Mouse (Mus musculus) G1E (cell line): ENCODE measurements around the gene Kcnab1. TPM values are rescaled to one million over a fixed set of nuclear protein-coding genes. Genes with fewer than 3 reads are reported as not detected.

ENCODE experiments used
- ATAC-seq: 2 replicates; pipeline ENCODE4 v1.8.0; 2016; ENCODE audit warnings: mild to moderate bottlenecking; ENCODE audit not compliant: insufficient number of reproducible peaks, poor library complexity, low FRiP score, severe bottlenecking; ENCODE audit errors: extremely low read depth
- DNase-seq: peaks from one replicate; pipeline ENCODE4 v3.0.0; 2012; ENCODE audit warnings: low spot score
- H3K27me3 ChIP-seq: 2 replicates; pipeline ENCODE4 v1.6.1; 2012; ENCODE audit warnings: mild to moderate bottlenecking, low read length, inconsistent platforms; ENCODE audit not compliant: insufficient read depth
- H3K36me3 ChIP-seq: replicated peaks from 2 replicates; pipeline ENCODE3; 2012; ENCODE audit warnings: mild to moderate bottlenecking, inconsistent platforms
- H3K4me1 ChIP-seq: 2 replicates; pipeline ENCODE4 v1.6.1; 2012; ENCODE audit warnings: low read depth, low read length, inconsistent platforms, mixed read lengths; ENCODE audit not compliant: insufficient read depth
- H3K4me3 ChIP-seq: 2 replicates; pipeline ENCODE4 v1.5.1; 2012; ENCODE audit warnings: low read depth, mild to moderate bottlenecking, inconsistent platforms, low read length, moderate library complexity, mixed read lengths
- H3K9me3 ChIP-seq: replicated peaks from 2 replicates; pipeline ENCODE4 v1.6.1; 2012; ENCODE audit warnings: inconsistent platforms
- CTCF ChIP-seq: IDR thresholded peaks from 2 replicates; pipeline ENCODE4 v1.5.1; 2012; ENCODE audit warnings: low read depth, low read length, inconsistent platforms, mixed read lengths
- GATA1 ChIP-seq: IDR thresholded peaks from 2 replicates; pipeline ENCODE4 v1.6.1; 2012; ENCODE audit warnings: borderline replicate concordance, low read length, inconsistent platforms, mixed read lengths
- GATA2 ChIP-seq: IDR thresholded peaks from 2 replicates; pipeline ENCODE4 v1.6.1; 2012; ENCODE audit warnings: low read depth, low read length, inconsistent platforms, borderline replicate concordance
- POLR2AphosphoS5 ChIP-seq: IDR thresholded peaks from 2 replicates; pipeline ENCODE4 v1.6.1; 2012; ENCODE audit warnings: low read depth, low read length, inconsistent platforms; ENCODE audit not compliant: insufficient replicate concordance
- TAL1 ChIP-seq: conservative IDR thresholded peaks from 2 replicates; pipeline ENCODE4 v1.6.1; 2012; ENCODE audit warnings: low read depth, low read length, inconsistent platforms, mixed read lengths
- polyA plus RNA-seq: library from polyadenylated mRNA; stranded (reverse); fragments of >175 nt; gene quantifications from 2 replicates; pipeline ENCODE4 v1.2.3, GENCODE M21; 2012
- total RNA-seq, 2 experiments: library from RNA; stranded (forward) in 1 of 2; stranded (reverse) in 1 of 2; fragments of 200-1000 nt in 1 of 2; fragments of >200 nt in 1 of 2; fragmentation: Nextera tagmentation in 1 of 2; gene quantifications; 2 replicates each; pipeline ENCODE4 v1.2.3; 2014 to 2017

Kcnab1 gene
- total and polyA plus RNA-seq, 3 experiments = 0.22 TPM; not detected in 2

GRCm38 (mm10) chr3:65367944-65368343 is 258.8 kb downstream of the Kcnab1 start:
- 0 out of 2 replicates have a peak, but pooled peaks cover 3% of the 10 kb centered on the region for H3K4me1 ChIP-seq
- no peaks in the 10 kb centered on the region for H3K9me3 ChIP-seq
- ATAC-seq (no peak), DNase-seq (no peak)
- no peak for TF ChIP-seq TAL1
- TF ChIP-seq GATA1 = no peak
- no peak for TF ChIP-seq POLR2AphosphoS5
- TF ChIP-seq CTCF = no peak
- no peak for TF ChIP-seq GATA2
- no peak overlapping the region for H3K4me3 ChIP-seq
- H3K36me3 ChIP-seq = peaks cover 68% of the 10 kb centered on the region
- no peaks in the 10 kb centered on the region for H3K27me3 ChIP-seq

- DNase-seq = no peak
- Histone ChIP-seq H3K36me3 (peaks cover 78% of the 10 kb centered on the region), H3K27me3 (no peaks in the 10 kb centered on the region), H3K4me3 (no peak overlapping the region), H3K9me3 (no peaks in the 10 kb centered on the region), H3K4me1 (peaks cover 6% of the 10 kb centered on the region; the same call in 1 of the 2 replicates)
- no peak for ATAC-seq
- no peak for TF ChIP-seq GATA2
- no peak for TF ChIP-seq TAL1
- no peak for TF ChIP-seq GATA1
- no peak for TF ChIP-seq CTCF
- TF ChIP-seq POLR2AphosphoS5 = no peak
These were observed 263.4 kb downstream of the Kcnab1 start for GRCm38 (mm10) chr3:65372552-65372951.

- Histone ChIP-seq H3K9me3 (no peaks in the 10 kb centered on the region), H3K27me3 (no peaks in the 10 kb centered on the region), H3K4me1 (peaks cover 3% of the 10 kb centered on the region; the same call in 1 of the 2 replicates), H3K36me3 (peaks cover 72% of the 10 kb centered on the region), H3K4me3 (no peak overlapping the region)
- DNase-seq (no peak), ATAC-seq (no peak)
- no peak for TF ChIP-seq GATA1
- TF ChIP-seq GATA2 = no peak
- TF ChIP-seq POLR2AphosphoS5 = no peak
- no peak for TF ChIP-seq CTCF
- no peak for TF ChIP-seq TAL1
These were observed 264.5 kb downstream of the Kcnab1 start for GRCm38 (mm10) chr3:65373594-65374182.

- H3K4me3 ChIP-seq = no peak overlapping the region
- DNase-seq = no peak
- H3K27me3 ChIP-seq = no peaks in the 10 kb centered on the region
- TF ChIP-seq GATA1 (no peak), CTCF (no peak), TAL1 (no peak), POLR2AphosphoS5 (no peak), GATA2 (no peak)
- ATAC-seq = peak; percentile 15; the same call in 1 of the 2 replicates
- H3K9me3 ChIP-seq = no peaks in the 10 kb centered on the region
- peaks cover 3% of the 10 kb centered on the region; the same call in 1 of the 2 replicates for H3K4me1 ChIP-seq
- H3K36me3 ChIP-seq = peaks cover 77% of the 10 kb centered on the region
These were observed 265.5 kb downstream of the Kcnab1 start for GRCm38 (mm10) chr3:65374729-65375128.

- H3K27me3 ChIP-seq = no peaks in the 10 kb centered on the region
These were observed 269.5 kb downstream of the Kcnab1 start for GRCm38 (mm10) chr3:65378724-65379123.

GRCm38 (mm10) chr3:65379884-65380539 is 270.8 kb downstream of the Kcnab1 start:
- TF ChIP-seq POLR2AphosphoS5 (no peak), GATA2 (no peak), TAL1 (no peak), GATA1 (no peak), CTCF (0 out of 2 replicates have a peak, but pooled peaks have one; percentile 38)
- peaks cover 79% of the 10 kb centered on the region for H3K36me3 ChIP-seq

More at GRCm38 (mm10) chr3:65378724-65379123, 269.5 kb downstream of the Kcnab1 start:
- ATAC-seq = no peak
- Histone ChIP-seq H3K4me3 (no peak overlapping the region), H3K36me3 (peaks cover 76% of the 10 kb centered on the region), H3K4me1 (peaks cover 3% of the 10 kb centered on the region; the same call in 1 of the 2 replicates), H3K9me3 (no peaks in the 10 kb centered on the region)
- no peak for DNase-seq
- TF ChIP-seq GATA1 (no peak), POLR2AphosphoS5 (no peak), TAL1 (no peak), GATA2 (no peak), CTCF (no peak)

GRCm38 (mm10) chr3:65381094-65381493 is 271.9 kb downstream of the Kcnab1 start:
- H3K4me3 ChIP-seq = no peak overlapping the region
- no peaks in the 10 kb centered on the region for H3K9me3 ChIP-seq
- peaks cover 82% of the 10 kb centered on the region for H3K36me3 ChIP-seq
- DNase-seq (no peak), ATAC-seq (no peak)
- H3K4me1 ChIP-seq = no peaks in the 10 kb centered on the region
- no peaks in the 10 kb centered on the region for H3K27me3 ChIP-seq
- TF ChIP-seq TAL1 (no peak), GATA1 (no peak)

More at GRCm38 (mm10) chr3:65379884-65380539, 270.8 kb downstream of the Kcnab1 start:
- H3K27me3 ChIP-seq = no peaks in the 10 kb centered on the region
- H3K4me1 ChIP-seq = peaks cover 3% of the 10 kb centered on the region; the same call in 1 of the 2 replicates
- no peaks in the 10 kb centered on the region for H3K9me3 ChIP-seq
- ATAC-seq (peak; percentile 54), DNase-seq (peak; percentile 4)
- no peak overlapping the region for H3K4me3 ChIP-seq
